Mouse (Mus musculus) fat pad, adult 2 months (tissue): ENCODE measurements around the gene Rtl1.

ENCODE experiments used
- DNase-seq: peaks from one replicate; pipeline ENCODE4 v3.0.0-alpha.2; 2011; ENCODE audit warnings: low read depth, low spot score; ENCODE audit errors: extremely low read depth

Gene Rtl1

GRCm38 (mm10) chr12:109600230-109600629 is at the start of gene Rtl1:
Rtl1 (minus strand) TSS chr12:109600330.
- no peak for DNase-seq

GRCm38 (mm10) chr12:109640560-109641167 is 40.5 kb upstream of the Rtl1 start:
- DNase-seq, result no peak

- no peak for DNase-seq
Observed at GRCm38 (mm10) chr12:109632035-109632434, 31.9 kb upstream of the Rtl1 start.

GRCm38 (mm10) chr12:109628887-109629286 is 28.8 kb upstream of the Rtl1 start:
- no peak for DNase-seq

- DNase-seq, result no peak
Observed at GRCm38 (mm10) chr12:109626910-109627309, 26.8 kb upstream of the Rtl1 start.

GRCm38 (mm10) chr12:109620196-109620595 is 20.1 kb upstream of the Rtl1 start:
- DNase-seq, result no peak

- DNase-seq, result no peak
Observed at GRCm38 (mm10) chr12:109617993-109618392, 17.9 kb upstream of the Rtl1 start.

- no peak for DNase-seq
Observed at GRCm38 (mm10) chr12:109617126-109617525, 17.0 kb upstream of the Rtl1 start.

GRCm38 (mm10) chr12:109615371-109615770 is 15.2 kb upstream of the Rtl1 start:
- no peak for DNase-seq

- DNase-seq, result no peak
Observed at GRCm38 (mm10) chr12:109614416-109614815, 14.3 kb upstream of the Rtl1 start.

GRCm38 (mm10) chr12:109612392-109613385 is 12.6 kb upstream of the Rtl1 start:
- DNase-seq, result no peak

- DNase-seq, result no peak
Observed at GRCm38 (mm10) chr12:109608576-109609440, 8.7 kb upstream of the Rtl1 start.

GRCm38 (mm10) chr12:109607953-109608352 is 7.8 kb upstream of the Rtl1 start:
- no peak for DNase-seq

GRCm38 (mm10) chr12:109607191-109607590 is 7.1 kb upstream of the Rtl1 start:
- no peak for DNase-seq

GRCm38 (mm10) chr12:109604982-109605721 is 5.0 kb upstream of the Rtl1 start:
- no peak for DNase-seq

GRCm38 (mm10) chr12:109598551-109599250 is 1.4 kb downstream of the Rtl1 start:
- DNase-seq, result no peak

GRCm38 (mm10) chr12:109596726-109597125 is 3.4 kb downstream of the Rtl1 start:
- no peak for DNase-seq

- DNase-seq, result no peak
Observed at GRCm38 (mm10) chr12:109596232-109596631, 3.9 kb downstream of the Rtl1 start.

- peak; percentile 11 for DNase-seq
Observed at GRCm38 (mm10) chr12:109595753-109596152, 4.4 kb downstream of the Rtl1 start.

GRCm38 (mm10) chr12:109594961-109595360 is 5.2 kb downstream of the Rtl1 start:
- no peak for DNase-seq
